Mouse (Mus musculus) lung, postnatal 0 days (tissue): ENCODE data around the gene Thrap3.

Experiments used
- CTCF ChIP-seq: IDR thresholded peaks from 2 replicates; pipeline ENCODE4 v1.5.1; 2016; ENCODE audit warnings: antibody characterized with exemption, mild to moderate bottlenecking
- EP300 ChIP-seq: IDR thresholded peaks from 2 replicates; pipeline ENCODE4 v1.6.1; 2016; ENCODE audit warnings: antibody characterized with exemption, mild to moderate bottlenecking, control low read depth

DNA sequence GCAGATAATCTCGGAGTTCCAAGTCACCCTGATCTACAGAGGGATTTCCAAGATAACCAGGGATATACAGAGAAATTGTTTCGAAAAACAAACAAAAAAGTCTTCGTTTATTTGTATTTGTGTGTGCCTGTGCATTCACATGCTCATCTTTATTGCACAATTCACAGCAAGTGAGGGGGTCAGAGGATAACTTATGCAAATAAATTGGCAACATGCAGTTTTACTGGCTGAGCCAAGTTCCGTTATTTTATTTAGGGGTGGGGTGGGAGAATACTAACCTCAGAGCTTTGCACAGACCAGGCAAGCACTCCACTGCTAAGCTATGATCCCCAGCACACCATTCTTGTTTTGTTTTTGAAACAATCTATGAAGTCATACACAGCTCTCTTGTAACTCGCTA lies 28.8 kb downstream of the Thrap3 start:
- no peak for TF ChIP-seq CTCF
- TF ChIP-seq EP300: no peak
